Mouse (Mus musculus): ENCODE data around the gene Mycbp.

Gene Mycbp

GRCm38 (mm10) chr4:123904333-123905125, at the start of gene Mycbp:
Gene Mycbp, plus strand, starts transcription at chr4:123904832.
- DNase-seq (ENCODE audit: low spot score in 2 of 2) = peak; percentile 99

GRCm38 (mm10) chr4:123856888-123857287, 47.7 kb upstream of the Mycbp start:
- no peak for DNase-seq (ENCODE audit: low spot score in 2 of 2)

GRCm38 (mm10) chr4:123858090-123858489, 46.5 kb upstream of the Mycbp start:
- no peak for DNase-seq (ENCODE audit: low spot score in 2 of 2)

- no peak for DNase-seq (ENCODE audit: low spot score in 2 of 2)
These were observed 45.3 kb upstream of the Mycbp start, which contains the start of gene 4933427I04Rik for GRCm38 (mm10) chr4:123859379-123859778. Gene 4933427I04Rik, plus strand, starts transcription at chr4:123859679.

GRCm38 (mm10) chr4:123859803-123860202, 44.8 kb upstream of the Mycbp start:
- DNase-seq (ENCODE audit: low spot score in 2 of 2) = no peak

- no peak for DNase-seq (ENCODE audit: low spot score in 2 of 2)
These were observed 44.0 kb upstream of the Mycbp start for GRCm38 (mm10) chr4:123860621-123861020.

GRCm38 (mm10) chr4:123893726-123894125, 10.9 kb upstream of the Mycbp start:
- no peak for DNase-seq (ENCODE audit: low spot score in 2 of 2)

- DNase-seq (ENCODE audit: low spot score in 2 of 2) = no peak
These were observed 10.3 kb upstream of the Mycbp start for GRCm38 (mm10) chr4:123894295-123894694.

- peak in 1 of 2 experiments; percentile 15 for DNase-seq (ENCODE audit: low spot score in 2 of 2)
These were observed 5.9 kb upstream of the Mycbp start for GRCm38 (mm10) chr4:123898696-123899095.

- no peak for DNase-seq (ENCODE audit: low spot score in 2 of 2)
These were observed 1.2 kb upstream of the Mycbp start for GRCm38 (mm10) chr4:123903432-123903831.

GRCm38 (mm10) chr4:123905126-123905668, 565 bp downstream of the Mycbp start:
- no peak for DNase-seq (ENCODE audit: low spot score in 2 of 2)

GRCm38 (mm10) chr4:123911503-123911902, 6.9 kb downstream of the Mycbp start:
- DNase-seq (ENCODE audit: low spot score in 2 of 2) = no peak

GRCm38 (mm10) chr4:123912431-123912830, 7.8 kb downstream of the Mycbp start:
- no peak for DNase-seq (ENCODE audit: low spot score in 2 of 2)

- peak; percentile 100 for DNase-seq (ENCODE audit: low spot score in 2 of 2)
These were observed 12.3 kb downstream of the Mycbp start, which contains the start of gene Rragc for GRCm38 (mm10) chr4:123916748-123917547. Gene Rragc, plus strand, starts transcription at chr4:123917446.

- DNase-seq (ENCODE audit: low spot score in 2 of 2) = peak in 1 of 2 experiments; percentile 22
These were observed 13.0 kb downstream of the Mycbp start, which contains the start of gene 4930535I16Rik for GRCm38 (mm10) chr4:123917548-123918140. Gene 4930535I16Rik, minus strand, starts transcription at chr4:123918022.

GRCm38 (mm10) chr4:123918851-123919250, 14.2 kb downstream of the Mycbp start:
- no peak for DNase-seq (ENCODE audit: low spot score in 2 of 2)

- no peak for DNase-seq (ENCODE audit: low spot score in 2 of 2)
These were observed 16.5 kb downstream of the Mycbp start for GRCm38 (mm10) chr4:123921055-123921565.

- peak; percentile 47 to 56 for DNase-seq (ENCODE audit: low spot score in 2 of 2)
These were observed 23.3 kb downstream of the Mycbp start for GRCm38 (mm10) chr4:123927961-123928360.

GRCm38 (mm10) chr4:123929994-123930393, 25.4 kb downstream of the Mycbp start:
- DNase-seq (ENCODE audit: low spot score in 2 of 2) = no peak

- no peak for DNase-seq (ENCODE audit: low spot score in 2 of 2)
These were observed 29.7 kb downstream of the Mycbp start for GRCm38 (mm10) chr4:123934306-123934705.

- no peak for DNase-seq (ENCODE audit: low spot score in 2 of 2)
These were observed 31.4 kb downstream of the Mycbp start for GRCm38 (mm10) chr4:123936059-123936458.
